Mouse (Mus musculus) stomach, embryonic 15.5 days (tissue): ENCODE measurements around the gene Eng. TPM values are rescaled to one million over a fixed set of nuclear protein-coding genes. Genes with fewer than 3 reads are reported as not detected.

Source experiments
- ATAC-seq: fragments of 200-750 bp; cut with Nextera tagmentation; 2 replicates; pipeline ENCODE4 v1.8.0; 2017; ENCODE audit warnings: low read depth, moderate number of reproducible peaks, moderate TSS enrichment; ENCODE audit not compliant: insufficient read depth, low FRiP score
- H3K27ac ChIP-seq: fragments of 300-500 bp; sonication (generic); 2 replicates; pipeline ENCODE4 v1.5.1; 2015; ENCODE audit warnings: mild to moderate bottlenecking, inconsistent platforms
- H3K27me3 ChIP-seq: fragments of 300-500 bp; sonication (generic); replicated peaks from 2 replicates; pipeline ENCODE4 v1.6.1; 2015; ENCODE audit warnings: inconsistent platforms
- H3K36me3 ChIP-seq: fragments of 300-500 bp; sonication (generic); 2 replicates; pipeline ENCODE4 v1.6.1; 2015; ENCODE audit warnings: inconsistent platforms
- H3K4me1 ChIP-seq: fragments of 300-500 bp; sonication (generic); 2 replicates; pipeline ENCODE4 v1.6.1; 2015; ENCODE audit warnings: inconsistent platforms
- H3K4me2 ChIP-seq: fragments of 300-500 bp; sonication (generic); 2 replicates; pipeline ENCODE4 v1.6.1; 2015; ENCODE audit warnings: mild to moderate bottlenecking, inconsistent platforms
- H3K4me3 ChIP-seq: fragments of 300-500 bp; sonication (generic); replicated peaks from 2 replicates; pipeline ENCODE4 v1.5.1; 2015; ENCODE audit warnings: inconsistent platforms
- H3K9ac ChIP-seq: fragments of 300-500 bp; sonication (generic); 2 replicates; pipeline ENCODE4 v1.6.1; 2015; ENCODE audit warnings: inconsistent platforms
- H3K9me3 ChIP-seq: fragments of 300-500 bp; sonication (generic); 2 replicates; pipeline ENCODE4 v1.6.1; 2016; ENCODE audit warnings: inconsistent platforms
- WGBS: fragments of 180-500 bp; shearing (Covaris S2); methylation state at CpG from one replicate; pipeline ENCODE4 v1.1.7; 2015; 5-methylcytosine and 5-hydroxymethylcytosine counted together
- polyA plus RNA-seq: library from polyadenylated mRNA; unstranded; fragments of >200 nt; fragmentation: Nextera tagmentation; extraction: Ambion mirVana; gene quantifications from 2 replicates; pipeline ENCODE4 v1.2.1, GENCODE M21; 2015

Eng gene
- polyA plus RNA-seq, 1 experiment from 2014 or later = 59.6 TPM

DNA sequence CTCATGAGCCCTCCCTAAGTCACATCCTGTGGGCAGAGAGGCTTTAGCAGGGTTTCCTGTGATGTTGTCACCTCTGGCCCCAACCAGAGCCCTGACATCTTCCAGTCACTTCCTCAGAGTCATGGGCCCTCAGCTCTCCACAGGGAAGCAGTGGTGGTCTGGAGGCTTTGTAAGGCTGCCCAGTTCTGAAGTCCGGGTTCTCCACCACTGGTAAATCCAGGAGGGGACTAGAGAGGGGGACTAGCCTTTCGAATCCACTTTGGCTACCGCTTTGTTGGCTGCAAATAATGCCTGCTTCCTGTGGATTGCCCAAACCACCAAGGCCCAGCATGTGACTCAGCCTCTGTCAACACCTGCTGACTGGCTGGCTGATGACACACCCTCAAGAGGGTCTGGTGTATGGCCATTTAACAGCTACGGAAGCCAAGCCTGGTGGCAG is 68.6 kb downstream of the Eng start:
- 48% methylated on average over 4 of the region's 4 CpGs for WGBS
- Histone ChIP-seq H3K27ac (peak overlapping the region; percentile 73), H3K4me1 (peaks cover 28% of the 10 kb centered on the region), H3K9me3 (no peaks in the 10 kb centered on the region), H3K27me3 (no peaks in the 10 kb centered on the region), H3K9ac (no peak overlapping the region), H3K4me2 (no peak overlapping the region), H3K4me3 (no peak overlapping the region), H3K36me3 (peaks cover 11% of the 10 kb centered on the region; the same call in 1 of the 2 replicates)
- no peak for ATAC-seq

GRCm38 (mm10) chr2:32718761-32719160 is 72.4 kb downstream of the Eng start:
- no peak for ATAC-seq
- no peak overlapping the region for H3K27ac ChIP-seq
- H3K4me1 ChIP-seq = peaks cover 27% of the 10 kb centered on the region
- WGBS = 51% methylated on average over 9 of the region's 9 CpGs
- no peaks in the 10 kb centered on the region for H3K9me3 ChIP-seq
- H3K4me2 ChIP-seq = no peak overlapping the region
- no peaks in the 10 kb centered on the region for H3K27me3 ChIP-seq
- no peak overlapping the region for H3K9ac ChIP-seq
- no peaks in the 10 kb centered on the region for H3K36me3 ChIP-seq
- H3K4me3 ChIP-seq = no peak overlapping the region

GRCm38 (mm10) chr2:32720053-32720452 is 73.7 kb downstream of the Eng start:
- Histone ChIP-seq H3K4me1 (peaks cover 15% of the 10 kb centered on the region), H3K9me3 (no peaks in the 10 kb centered on the region), H3K27me3 (no peaks in the 10 kb centered on the region), H3K27ac (peak overlapping the region; percentile 32; the same call in 1 of the 2 replicates), H3K4me3 (no peak overlapping the region), H3K36me3 (no peaks in the 10 kb centered on the region), H3K4me2 (peak overlapping the region; percentile 44; the same call in 1 of the 2 replicates), H3K9ac (no peak overlapping the region)
- WGBS = 87% methylated on average over 3 of the region's 3 CpGs
- ATAC-seq = no peak

DNA sequence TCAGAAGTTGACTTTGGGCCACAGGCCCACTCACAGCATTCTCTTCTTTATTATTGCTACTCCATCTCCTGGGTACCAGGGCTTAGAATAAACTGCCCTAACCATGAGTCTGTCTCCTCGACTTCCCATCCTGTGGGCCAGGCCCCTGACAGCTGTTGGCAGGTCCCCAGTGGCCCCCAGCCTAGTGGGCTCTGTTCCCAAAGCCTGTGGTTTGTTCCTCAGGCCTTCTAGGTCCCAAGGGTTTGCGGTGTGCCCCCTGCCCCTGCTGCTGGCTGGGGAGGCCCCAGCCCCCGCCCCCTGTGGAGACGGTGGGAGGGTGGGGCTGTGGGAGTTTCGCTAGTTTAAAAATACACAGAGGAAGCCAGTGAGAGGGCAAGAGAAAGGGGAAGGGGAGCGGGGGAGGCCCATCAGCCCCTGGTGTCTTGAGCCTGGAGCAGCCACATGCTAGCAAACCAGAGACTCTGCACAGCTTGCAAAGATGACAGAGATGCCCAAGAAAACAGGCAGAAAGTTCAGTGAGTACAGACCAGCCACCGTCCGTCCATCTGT is 74.4 kb downstream of the Eng start, which contains the start of gene Sh2d3c:
TSS of gene Sh2d3c (plus strand) at position 375 of the 549 bp plus-strand sequence.
- 16% methylated on average over 8 of the region's 8 CpGs for WGBS
- ATAC-seq = peak; percentile 27; the same call in 1 of the 2 replicates

GRCm38 (mm10) chr2:32722046-32722445 is 75.7 kb downstream of the Eng start:
- no peak for ATAC-seq
- peak overlapping the region; percentile 31 for H3K27ac ChIP-seq
- no peak overlapping the region for H3K9ac ChIP-seq

More for the DNA sequence above, 74.4 kb downstream of the Eng start, which contains the start of gene Sh2d3c:
- Histone ChIP-seq H3K4me1 (peaks cover 15% of the 10 kb centered on the region), H3K36me3 (no peaks in the 10 kb centered on the region), H3K9ac (no peak within 1 kb of the TSS), H3K27me3 (no peaks in the 10 kb centered on the region), H3K27ac (peak within 1 kb of the TSS; percentile 41), H3K4me2 (peak within 1 kb of the TSS; percentile 44), H3K9me3 (no peaks in the 10 kb centered on the region), H3K4me3 (peak within 1 kb of the TSS; percentile 33)

DNA sequence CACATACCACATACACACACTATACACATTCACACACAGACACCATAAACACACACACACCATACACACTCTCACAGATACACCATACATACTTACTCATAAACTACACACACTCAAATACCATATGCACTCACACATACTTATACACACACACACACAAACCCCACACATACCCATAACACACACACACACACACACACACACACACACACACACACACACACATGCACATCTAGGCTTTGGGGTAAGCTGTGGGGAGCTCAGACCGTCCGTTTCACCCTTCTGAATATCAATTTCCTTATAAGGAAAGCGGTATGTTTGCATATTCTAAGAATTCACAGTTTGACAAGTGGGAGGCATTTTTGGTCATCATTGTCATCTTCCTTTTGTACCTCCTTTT is 76.2 kb downstream of the Eng start:
- H3K9ac ChIP-seq = no peak overlapping the region
- no peaks in the 10 kb centered on the region for H3K27me3 ChIP-seq
- ATAC-seq = no peak
- 42% methylated on average over 3 of the region's 3 CpGs for WGBS
- H3K9me3 ChIP-seq = no peaks in the 10 kb centered on the region
- no peaks in the 10 kb centered on the region for H3K36me3 ChIP-seq
- H3K4me1 ChIP-seq = peaks cover 19% of the 10 kb centered on the region
- H3K27ac ChIP-seq = no peak overlapping the region
- peak overlapping the region; percentile 44; the same call in 1 of the 2 replicates for H3K4me2 ChIP-seq
- no peak overlapping the region for H3K4me3 ChIP-seq

More at GRCm38 (mm10) chr2:32722046-32722445, 75.7 kb downstream of the Eng start:
- Histone ChIP-seq H3K27me3 (no peaks in the 10 kb centered on the region), H3K4me1 (peaks cover 17% of the 10 kb centered on the region), H3K4me2 (peak overlapping the region; percentile 44), H3K9me3 (no peaks in the 10 kb centered on the region), H3K4me3 (peak overlapping the region; percentile 33), H3K36me3 (no peaks in the 10 kb centered on the region)
- WGBS = 44% methylated on average over 6 of the region's 6 CpGs

DNA sequence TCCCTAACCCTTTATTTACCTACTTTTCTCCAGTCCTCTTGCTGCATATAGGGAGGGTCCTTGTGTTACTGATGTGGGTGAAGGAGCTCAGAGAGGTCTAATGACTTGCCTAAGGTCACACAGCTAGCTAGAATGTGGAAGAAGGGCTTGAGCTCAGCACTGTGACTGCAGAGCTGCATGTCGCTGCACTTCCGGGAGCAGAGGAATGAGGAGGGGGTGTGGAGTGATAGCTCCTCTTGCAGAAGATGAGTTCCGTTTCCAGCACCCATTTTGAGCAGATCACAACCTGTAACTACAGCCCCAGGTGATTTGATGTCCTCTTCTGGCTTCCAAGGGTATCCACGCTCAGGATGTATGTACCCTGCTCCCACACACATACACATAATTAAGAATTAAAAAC is 77.8 kb downstream of the Eng start:
- Histone ChIP-seq H3K4me2 (no peak overlapping the region), H3K27me3 (no peaks in the 10 kb centered on the region), H3K4me1 (peaks cover 27% of the 10 kb centered on the region), H3K36me3 (no peaks in the 10 kb centered on the region), H3K9ac (no peak overlapping the region), H3K27ac (no peak overlapping the region), H3K9me3 (no peaks in the 10 kb centered on the region), H3K4me3 (no peak overlapping the region)
- WGBS = 76% methylated on average over 4 of the region's 4 CpGs
- no peak for ATAC-seq

GRCm38 (mm10) chr2:32724832-32725790 is 78.7 kb downstream of the Eng start:
- no peaks in the 10 kb centered on the region for H3K36me3 ChIP-seq
- no peak overlapping the region for H3K4me2 ChIP-seq
- no peak overlapping the region for H3K9ac ChIP-seq
- H3K4me3 ChIP-seq = no peak overlapping the region
- peaks cover 30% of the 10 kb centered on the region for H3K4me1 ChIP-seq
- no peaks in the 10 kb centered on the region for H3K9me3 ChIP-seq
- 72% methylated on average over 16 of the region's 16 CpGs for WGBS
- no peaks in the 10 kb centered on the region for H3K27me3 ChIP-seq
- no peak overlapping the region for H3K27ac ChIP-seq
- ATAC-seq = no peak

- peak overlapping the region; percentile 63 for H3K27ac ChIP-seq
- peak overlapping the region; percentile 68 for H3K4me2 ChIP-seq
- H3K9ac ChIP-seq = no peak overlapping the region
- ATAC-seq = peak; percentile 97
- no peaks in the 10 kb centered on the region for H3K36me3 ChIP-seq
- peak overlapping the region; percentile 44 for H3K4me3 ChIP-seq
- H3K27me3 ChIP-seq = no peaks in the 10 kb centered on the region
- peaks cover 33% of the 10 kb centered on the region for H3K4me1 ChIP-seq
- WGBS = 1% methylated on average over 16 of the region's 16 CpGs
- no peaks in the 10 kb centered on the region for H3K9me3 ChIP-seq
These were observed 81.0 kb downstream of the Eng start for GRCm38 (mm10) chr2:32727435-32727834.

- no peak for ATAC-seq
- 44% methylated on average over 7 of the region's 7 CpGs for WGBS
- H3K4me3 ChIP-seq = peak overlapping the region; percentile 44
These were observed 82.1 kb downstream of the Eng start for GRCm38 (mm10) chr2:32728463-32728862.

GRCm38 (mm10) chr2:32729547-32729946 is 83.2 kb downstream of the Eng start:
- H3K27ac ChIP-seq = peak overlapping the region; percentile 82; the same call in 1 of the 2 replicates
- H3K9me3 ChIP-seq = no peaks in the 10 kb centered on the region
- no peak overlapping the region for H3K4me3 ChIP-seq
- WGBS = 67% methylated on average over 4 of the region's 4 CpGs
- no peaks in the 10 kb centered on the region for H3K27me3 ChIP-seq
- no peak for ATAC-seq
- no peak overlapping the region for H3K9ac ChIP-seq
- no peaks in the 10 kb centered on the region for H3K36me3 ChIP-seq
- peaks cover 41% of the 10 kb centered on the region for H3K4me1 ChIP-seq
- H3K4me2 ChIP-seq = peak overlapping the region; percentile 68; the same call in 1 of the 2 replicates

More at GRCm38 (mm10) chr2:32728463-32728862, 82.1 kb downstream of the Eng start:
- no peaks in the 10 kb centered on the region for H3K36me3 ChIP-seq
- peak overlapping the region; percentile 68 for H3K4me2 ChIP-seq
- H3K27me3 ChIP-seq = no peaks in the 10 kb centered on the region
- H3K9ac ChIP-seq = no peak overlapping the region; the same call in 1 of the 2 replicates
- no peaks in the 10 kb centered on the region for H3K9me3 ChIP-seq
- H3K27ac ChIP-seq = peak overlapping the region; percentile 35; the same call in 1 of the 2 replicates
- H3K4me1 ChIP-seq = peaks cover 36% of the 10 kb centered on the region

DNA sequence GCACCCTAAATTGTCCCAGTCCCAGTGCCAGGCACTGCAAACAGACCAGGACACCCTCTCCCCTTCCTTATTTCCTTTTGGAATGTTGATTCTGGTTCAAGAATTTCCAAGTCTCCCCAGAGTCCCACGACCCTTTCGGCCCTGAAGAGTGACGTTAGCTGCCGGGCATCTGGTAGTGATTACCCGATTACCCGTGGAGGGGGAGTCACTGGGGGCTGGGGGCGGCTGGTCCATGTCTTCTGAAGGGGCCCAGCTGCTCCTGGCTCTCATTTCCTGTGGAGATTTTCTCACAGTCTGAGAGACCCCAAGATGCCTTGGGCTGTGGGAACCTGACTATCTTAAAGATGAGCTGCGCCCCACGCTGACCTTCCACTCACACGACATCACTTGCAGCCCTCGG is 84.5 kb downstream of the Eng start:
- ATAC-seq = no peak
- WGBS = 27% methylated on average over 11 of the region's 11 CpGs
- no peak overlapping the region for H3K4me3 ChIP-seq

More for the DNA sequence above, 84.5 kb downstream of the Eng start:
- H3K27ac ChIP-seq = peak overlapping the region; percentile 82
- H3K9me3 ChIP-seq = no peaks in the 10 kb centered on the region
- H3K4me2 ChIP-seq = peak overlapping the region; percentile 68
- H3K36me3 ChIP-seq = no peaks in the 10 kb centered on the region
- no peaks in the 10 kb centered on the region for H3K27me3 ChIP-seq
- peaks cover 46% of the 10 kb centered on the region for H3K4me1 ChIP-seq
- no peak overlapping the region for H3K9ac ChIP-seq
